Mouse (Mus musculus) frontal cortex, postnatal 10 days (tissue): ENCODE data around the gene Prdx6.

ENCODE experiments used
- DNase-seq, 2 experiments: peaks; one replicate each; pipeline ENCODE4 v3.0.0; 2022; ENCODE audit warnings: low spot score in 2 of 2, mixed read lengths in 1 of 2

The Prdx6 gene

GRCm38 (mm10) chr1:161250604-161251416 lies at the start of gene Prdx6:
Prdx6 (minus strand) TSS chr1:161251219.
- peak; percentile 56 to 76 for DNase-seq

- no peak for DNase-seq
Observed at GRCm38 (mm10) chr1:161288256-161288655, 37.2 kb upstream of the Prdx6 start.

GRCm38 (mm10) chr1:161286726-161287310 lies 35.8 kb upstream of the Prdx6 start:
- peak; percentile 26 to 57 for DNase-seq

GRCm38 (mm10) chr1:161281054-161281688 lies 30.2 kb upstream of the Prdx6 start:
- DNase-seq: no peak

- no peak for DNase-seq
Observed at GRCm38 (mm10) chr1:161279244-161279908, 28.4 kb upstream of the Prdx6 start.

GRCm38 (mm10) chr1:161273486-161273885 lies 22.5 kb upstream of the Prdx6 start:
- DNase-seq: peak in 1 of 2 experiments; percentile 59

- DNase-seq: no peak
Observed at GRCm38 (mm10) chr1:161271461-161271810, 20.4 kb upstream of the Prdx6 start.

GRCm38 (mm10) chr1:161270776-161271460 lies 19.9 kb upstream of the Prdx6 start:
- DNase-seq: no peak

- no peak for DNase-seq
Observed at GRCm38 (mm10) chr1:161269346-161269745, 18.3 kb upstream of the Prdx6 start.

- DNase-seq: no peak
Observed at GRCm38 (mm10) chr1:161268884-161269283, 17.9 kb upstream of the Prdx6 start.

GRCm38 (mm10) chr1:161268116-161268515 lies 17.1 kb upstream of the Prdx6 start:
- no peak for DNase-seq

- no peak for DNase-seq
Observed at GRCm38 (mm10) chr1:161264961-161265360, 13.9 kb upstream of the Prdx6 start.

- DNase-seq: no peak
Observed at GRCm38 (mm10) chr1:161263584-161263983, 12.6 kb upstream of the Prdx6 start.

- no peak for DNase-seq
Observed at GRCm38 (mm10) chr1:161262542-161262941, 11.5 kb upstream of the Prdx6 start.

GRCm38 (mm10) chr1:161260761-161261160 lies 9.7 kb upstream of the Prdx6 start:
- no peak for DNase-seq

- no peak for DNase-seq
Observed at GRCm38 (mm10) chr1:161259142-161259541, 8.1 kb upstream of the Prdx6 start.

GRCm38 (mm10) chr1:161258331-161258730 lies 7.3 kb upstream of the Prdx6 start:
- no peak for DNase-seq

GRCm38 (mm10) chr1:161256918-161257317 lies 5.9 kb upstream of the Prdx6 start:
- DNase-seq: no peak

GRCm38 (mm10) chr1:161254361-161254760 lies 3.3 kb upstream of the Prdx6 start:
- DNase-seq: no peak

- DNase-seq: no peak
Observed at GRCm38 (mm10) chr1:161252901-161253300, 1.9 kb upstream of the Prdx6 start.

- no peak for DNase-seq
Observed at GRCm38 (mm10) chr1:161252365-161252764, 1.3 kb upstream of the Prdx6 start.
